Mouse (Mus musculus): Measurements from ENCODE around the gene Phyh. TPM values are rescaled to one million over a fixed set of nuclear protein-coding genes. Genes with fewer than 3 reads are reported as not detected.

Phyh gene
- polyA plus RNA-seq, 1 experiment from 2014 or later = 51.2 TPM

- Histone ChIP-seq H3K27me3 (no peaks in the 10 kb centered on the region), H3K36me3 (no peaks in the 10 kb centered on the region), H3K9me3 (no peaks in the 10 kb centered on the region), H3K4me3 (replicated peaks) (no peak overlapping the region), H3K27ac (peak overlapping the region; percentile 88), H3K4me2 (no peak overlapping the region), H3K9ac (replicated peaks) (no peak overlapping the region), H3K4me1 (replicated peaks) (no peaks in the 10 kb centered on the region)
- WGBS = 75% methylated on average over 12 of the region's 12 CpGs
- no peak for ATAC-seq (ENCODE audit: insufficient number of reproducible peaks, insufficient read depth, low FRiP score, low TSS enrichment, low read depth)
Measured at GRCm38 (mm10) chr2:4958039-4958438, 39.2 kb downstream of the Phyh start.

GRCm38 (mm10) chr2:4967806-4968205, 49.0 kb downstream of the Phyh start:
- Histone ChIP-seq H3K36me3 (no peaks in the 10 kb centered on the region), H3K9ac (replicated peaks) (no peak overlapping the region), H3K27ac (no peak overlapping the region), H3K9me3 (0 out of 2 replicates have a peak, but pooled peaks cover 5% of the 10 kb centered on the region), H3K27me3 (no peaks in the 10 kb centered on the region), H3K4me2 (no peak overlapping the region), H3K4me3 (replicated peaks) (no peak overlapping the region), H3K4me1 (replicated peaks) (no peaks in the 10 kb centered on the region)
- WGBS = 93% methylated on average over 2 of the region's 2 CpGs
- no peak for ATAC-seq (ENCODE audit: insufficient number of reproducible peaks, insufficient read depth, low FRiP score, low TSS enrichment, low read depth)

GRCm38 (mm10) chr2:4969083-4969482, 50.3 kb downstream of the Phyh start:
- 96% methylated on average over 1 of the region's 2 CpGs for WGBS
- no peaks in the 10 kb centered on the region for H3K36me3 ChIP-seq
- no peak overlapping the region for H3K4me3 ChIP-seq (replicated peaks)
- H3K4me1 ChIP-seq (replicated peaks) = no peaks in the 10 kb centered on the region
- H3K9me3 ChIP-seq = 0 out of 2 replicates have a peak, but pooled peaks cover 5% of the 10 kb centered on the region
- H3K27me3 ChIP-seq = no peaks in the 10 kb centered on the region
- H3K4me2 ChIP-seq = no peak overlapping the region
- no peak overlapping the region for H3K9ac ChIP-seq (replicated peaks)
- no peak for ATAC-seq (ENCODE audit: insufficient number of reproducible peaks, insufficient read depth, low FRiP score, low TSS enrichment, low read depth)
- no peak overlapping the region for H3K27ac ChIP-seq

- H3K27ac ChIP-seq = no peak within 1 kb of the TSS
- no peak within 1 kb of the TSS for H3K4me2 ChIP-seq
- no peaks in the 10 kb centered on the region for H3K27me3 ChIP-seq
- no peaks in the 10 kb centered on the region for H3K9me3 ChIP-seq
- H3K9ac ChIP-seq (replicated peaks) = no peak within 1 kb of the TSS
- ATAC-seq (ENCODE audit: insufficient number of reproducible peaks, insufficient read depth, low FRiP score, low TSS enrichment, low read depth) = no peak
- 74% methylated on average over 5 of the region's 5 CpGs for WGBS
- no peaks in the 10 kb centered on the region for H3K36me3 ChIP-seq
- H3K4me1 ChIP-seq (replicated peaks) = peaks cover 12% of the 10 kb centered on the region
- no peak within 1 kb of the TSS for H3K4me3 ChIP-seq (replicated peaks)
Measured at GRCm38 (mm10) chr2:4975807-4976206, 57.0 kb downstream of the Phyh start, which contains the start of gene Ucma. TSS of gene Ucma (plus strand) at chr2:4976122.

- Histone ChIP-seq H3K4me1 (replicated peaks) (peaks cover 12% of the 10 kb centered on the region), H3K27me3 (no peaks in the 10 kb centered on the region), H3K36me3 (no peaks in the 10 kb centered on the region), H3K9me3 (no peaks in the 10 kb centered on the region), H3K4me2 (no peak overlapping the region), H3K9ac (replicated peaks) (no peak overlapping the region), H3K27ac (peak overlapping the region; percentile 66; the same call in 1 of the 2 replicates), H3K4me3 (replicated peaks) (no peak overlapping the region)
- WGBS = 8% methylated on average over 8 of the region's 8 CpGs
- no peak for ATAC-seq (ENCODE audit: insufficient number of reproducible peaks, insufficient read depth, low FRiP score, low TSS enrichment, low read depth)
Measured at GRCm38 (mm10) chr2:4978091-4978490, 59.3 kb downstream of the Phyh start.

GRCm38 (mm10) chr2:4983987-4984386, 65.2 kb downstream of the Phyh start:
- Histone ChIP-seq H3K27ac (peak overlapping the region; percentile 53; the same call in 1 of the 2 replicates), H3K9me3 (no peaks in the 10 kb centered on the region), H3K9ac (replicated peaks) (no peak overlapping the region), H3K4me2 (no peak overlapping the region), H3K36me3 (no peaks in the 10 kb centered on the region; the same call in 1 of the 2 replicates), H3K4me3 (replicated peaks) (no peak overlapping the region), H3K4me1 (replicated peaks) (peaks cover 15% of the 10 kb centered on the region), H3K27me3 (no peaks in the 10 kb centered on the region)
- WGBS = 14% methylated on average over 5 of the region's 5 CpGs
- ATAC-seq (ENCODE audit: insufficient number of reproducible peaks, insufficient read depth, low FRiP score, low TSS enrichment, low read depth) = peak; percentile 38; the same call in 1 of the 2 replicates

GRCm38 (mm10) chr2:4985000-4985399, 66.2 kb downstream of the Phyh start:
- Histone ChIP-seq H3K4me1 (replicated peaks) (peaks cover 15% of the 10 kb centered on the region), H3K4me2 (no peak overlapping the region), H3K36me3 (peaks cover under 1% of the 10 kb centered on the region; the same call in 1 of the 2 replicates), H3K9me3 (no peaks in the 10 kb centered on the region), H3K4me3 (replicated peaks) (no peak overlapping the region), H3K27ac (no peak overlapping the region), H3K27me3 (no peaks in the 10 kb centered on the region), H3K9ac (replicated peaks) (no peak overlapping the region)
- ATAC-seq (ENCODE audit: insufficient number of reproducible peaks, insufficient read depth, low FRiP score, low TSS enrichment, low read depth) = no peak
- 83% methylated on average over 6 of the region's 6 CpGs for WGBS

- WGBS = 72% methylated on average over 4 of the region's 4 CpGs
- peaks cover 15% of the 10 kb centered on the region for H3K4me1 ChIP-seq (replicated peaks)
- no peak overlapping the region for H3K27ac ChIP-seq
- no peak overlapping the region for H3K4me2 ChIP-seq
- H3K27me3 ChIP-seq = no peaks in the 10 kb centered on the region
- H3K9me3 ChIP-seq = no peaks in the 10 kb centered on the region
- ATAC-seq (ENCODE audit: insufficient number of reproducible peaks, insufficient read depth, low FRiP score, low TSS enrichment, low read depth) = no peak
- H3K4me3 ChIP-seq (replicated peaks) = no peak overlapping the region
- H3K9ac ChIP-seq (replicated peaks) = no peak overlapping the region
- H3K36me3 ChIP-seq = peaks cover 17% of the 10 kb centered on the region
Measured at GRCm38 (mm10) chr2:4986798-4987197, 68.0 kb downstream of the Phyh start.

GRCm38 (mm10) chr2:4987388-4988180, 68.8 kb downstream of the Phyh start:
- no peak for ATAC-seq (ENCODE audit: insufficient number of reproducible peaks, insufficient read depth, low FRiP score, low TSS enrichment, low read depth)
- H3K4me3 ChIP-seq (replicated peaks) = no peak overlapping the region
- H3K9ac ChIP-seq (replicated peaks) = no peak overlapping the region
- no peak overlapping the region for H3K27ac ChIP-seq
- H3K4me1 ChIP-seq (replicated peaks) = peaks cover 15% of the 10 kb centered on the region
- no peaks in the 10 kb centered on the region for H3K27me3 ChIP-seq
- WGBS = 82% methylated on average over 8 of the region's 8 CpGs
- H3K9me3 ChIP-seq = no peaks in the 10 kb centered on the region
- peaks cover 21% of the 10 kb centered on the region for H3K36me3 ChIP-seq
- no peak overlapping the region for H3K4me2 ChIP-seq

Other genes starting within 250 kb of the Phyh start
- 2.0 and 2.3 TPM in 2 replicates for gene Bend7, start 201.2 kb upstream of the Phyh start, polyA plus RNA-seq (2016; fragmentation: Nextera tagmentation; extraction: Ambion mirVana)
- 130 and 135 TPM in 2 replicates for gene Sephs1, start 37.5 kb upstream of the Phyh start, polyA plus RNA-seq (2016; fragmentation: Nextera tagmentation; extraction: Ambion mirVana)
- gene Ucma, start 57.1 kb downstream of the Phyh start, polyA plus RNA-seq (2016; fragmentation: Nextera tagmentation; extraction: Ambion mirVana) = 0.40 TPM in 1 of 2 replicates, not detected in the other
- 47.8 and 49.2 TPM in 2 replicates for gene Mcm10, start 93.8 kb downstream of the Phyh start, polyA plus RNA-seq (2016; fragmentation: Nextera tagmentation; extraction: Ambion mirVana)
- gene Optn, start 145.0 kb downstream of the Phyh start, polyA plus RNA-seq (2016; fragmentation: Nextera tagmentation; extraction: Ambion mirVana) = 5.3 and 5.7 TPM in 2 replicates
- gene Ccdc3, start 218.8 kb downstream of the Phyh start, polyA plus RNA-seq (2016; fragmentation: Nextera tagmentation; extraction: Ambion mirVana) = 1.9 and 2.2 TPM in 2 replicates

Measured in limb, embryonic 12.5 days (tissue).